Mouse (Mus musculus) bone marrow macrophage, adult 2 months (primary cell): ENCODE measurements around the gene Timmdc1.

Source experiments
- CTCF ChIP-seq: IDR thresholded peaks from 2 replicates; pipeline ENCODE4 v1.5.1; 2012; ENCODE audit warnings: low read depth, mild to moderate bottlenecking, low read length, moderate library complexity
- POLR2A ChIP-seq: IDR thresholded peaks from 2 replicates; pipeline ENCODE4 v1.6.1; 2012; ENCODE audit warnings: mild to moderate bottlenecking, low read depth, low read length, borderline replicate concordance

DNA sequence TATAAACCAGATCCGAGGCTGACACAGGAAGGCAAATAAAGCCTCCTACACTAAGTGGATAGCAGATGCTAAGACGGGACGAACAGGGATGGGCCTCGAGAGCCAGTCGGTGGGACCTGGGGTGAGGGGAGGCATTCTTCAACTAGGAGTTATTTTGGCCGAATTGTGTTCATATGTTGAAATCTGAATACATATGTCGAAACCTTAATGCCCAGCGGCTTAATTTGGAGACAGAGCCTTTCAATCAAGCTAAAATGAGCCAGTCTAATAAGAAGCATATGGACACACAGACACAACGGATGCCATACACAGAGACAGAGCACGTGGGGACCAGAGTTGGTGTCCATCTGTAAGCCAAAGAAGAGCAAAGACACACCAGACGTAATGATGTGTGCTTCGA lies 74.0 kb downstream of the Timmdc1 start:
- no peak for TF ChIP-seq CTCF
- TF ChIP-seq POLR2A = no peak
